Mouse (Mus musculus) cerebellum, adult 18-20 months (tissue): ENCODE measurements at regions not wholly inside any gene's neighbourhood (a gene's known extent, or its start where the extent isn't known, plus 50 kb on each side); places are given as distances from the start of the nearest gene placed in this dataset.
A peak's percentile ranks its signal among the peaks of the same experiment; 100 is the strongest.
"Not testable (repeated sequence)": the region's sequence is repeated elsewhere in the genome, so short reads cannot be mapped to it uniquely, and the experiment has no call there.

ENCODE experiments used
- DNase-seq, 2 experiments: peaks; one replicate each; pipeline ENCODE4 v3.0.0; 2021

DNA sequence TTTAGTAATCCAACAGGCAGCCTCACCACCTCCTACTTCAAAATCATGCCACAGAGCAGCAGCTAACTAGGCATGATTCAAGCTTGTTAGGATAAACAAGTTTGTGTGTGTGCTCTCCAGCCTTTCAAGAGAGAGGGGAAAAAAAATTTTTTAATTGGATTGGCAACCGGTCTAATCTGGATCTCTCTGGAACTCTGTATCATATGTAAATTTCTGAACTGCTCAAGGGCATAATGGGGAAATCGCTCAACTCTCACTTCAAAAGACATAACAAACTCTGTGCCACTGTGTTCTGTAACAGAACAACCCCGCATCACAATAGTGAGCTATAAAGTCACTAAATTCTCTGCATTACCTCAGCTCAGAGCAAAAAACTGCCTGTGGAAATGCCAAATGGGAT lies 147.9 kb upstream of the Krtap11-1 start:
- DNase-seq: no peak

DNA sequence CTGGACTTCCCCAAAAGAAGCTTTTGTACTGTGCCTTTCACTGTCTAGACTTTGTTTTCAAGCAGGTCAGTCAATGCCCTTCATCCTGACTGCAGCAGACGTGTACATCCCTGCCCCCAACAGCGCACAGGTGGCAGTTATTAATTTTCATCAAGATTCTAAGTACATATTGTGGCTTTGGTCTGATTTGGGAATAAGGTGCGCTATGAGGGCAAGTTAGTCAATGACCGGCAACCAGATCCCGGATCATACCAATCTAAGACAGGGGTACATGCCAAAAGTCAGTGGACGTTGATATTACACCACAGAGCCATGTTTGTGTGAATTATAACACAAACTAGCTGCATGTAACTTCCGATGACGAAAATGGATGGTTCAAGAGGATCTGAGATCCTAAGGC lies 144.7 kb upstream of the Krtap11-1 start:
- DNase-seq: not testable (repeated sequence)

DNA sequence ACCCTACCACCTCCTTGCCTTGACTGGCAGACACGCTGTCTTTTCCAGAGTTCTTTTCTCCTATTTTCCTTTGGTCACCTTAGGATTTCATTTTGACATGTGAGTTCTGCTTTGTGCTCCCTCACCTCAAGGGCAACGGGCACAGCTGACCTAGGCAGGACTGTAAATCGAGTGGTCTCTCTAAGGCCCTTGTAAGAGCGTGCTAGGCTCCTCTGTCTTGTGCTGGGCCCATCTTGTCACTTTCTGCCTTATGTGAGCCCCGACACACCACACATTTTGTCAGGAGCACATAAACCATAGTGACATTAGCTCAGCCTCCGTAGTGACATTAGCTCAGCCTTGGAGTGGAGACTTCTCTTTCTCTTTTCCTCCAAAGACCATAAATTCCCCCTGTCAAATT lies 133.3 kb upstream of the Krtap11-1 start:
- no peak for DNase-seq

DNA sequence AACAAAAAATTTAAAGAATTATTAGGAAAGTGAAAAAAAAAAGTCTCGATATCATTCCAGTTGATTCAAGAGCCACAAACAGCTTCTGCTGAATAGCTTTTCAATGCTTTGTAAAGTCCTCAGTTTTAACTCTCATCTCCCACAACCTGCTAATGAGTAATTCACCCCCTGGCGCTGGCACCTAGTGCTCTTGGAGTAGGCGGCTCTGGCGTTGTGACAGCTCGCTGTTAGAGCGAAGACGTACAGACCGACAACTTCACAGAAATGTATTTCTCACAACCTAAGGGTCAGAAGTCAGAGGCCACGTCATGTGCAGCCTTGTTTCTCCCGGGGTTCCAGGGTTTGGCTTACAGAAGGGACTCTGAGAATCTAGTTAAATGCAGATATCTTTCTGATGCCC lies 132.2 kb upstream of the Krtap11-1 start:
- DNase-seq: no peak

DNA sequence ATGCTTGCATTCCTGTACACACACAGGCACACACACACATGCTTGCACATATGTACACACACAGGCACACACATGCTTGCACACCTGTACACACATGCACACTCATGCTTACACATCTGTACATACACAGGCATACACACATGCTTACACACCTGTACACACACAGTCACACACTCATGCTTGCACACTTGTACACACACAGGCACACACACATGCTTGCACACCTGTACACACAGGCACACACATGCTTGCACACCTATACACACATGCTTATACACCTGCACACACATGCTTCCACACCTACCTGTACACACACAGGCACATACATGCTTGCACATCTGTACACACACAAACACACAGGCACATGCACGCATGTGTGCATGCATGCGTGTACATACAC lies 131.4 kb upstream of the Krtap11-1 start:
- DNase-seq: no peak

DNA sequence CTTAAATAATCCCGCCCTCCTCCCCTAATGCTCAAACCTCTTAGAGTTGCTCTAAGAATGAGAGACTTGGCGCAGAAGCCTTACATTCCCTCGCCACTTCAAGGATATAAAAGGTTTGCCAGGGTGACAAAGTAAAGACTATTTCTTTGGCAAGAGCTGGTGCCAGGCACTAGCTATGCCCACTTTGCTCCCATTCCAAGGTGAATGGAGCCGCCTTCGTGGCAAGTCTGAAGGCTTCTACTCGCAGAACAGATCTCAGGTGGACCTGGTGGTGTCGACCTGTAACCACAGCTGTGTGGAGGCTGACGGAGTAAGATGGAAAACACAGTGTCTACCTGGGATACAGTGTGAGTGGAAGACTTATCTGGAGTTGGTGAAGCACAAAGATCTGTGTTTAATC lies 130.8 kb upstream of the Krtap11-1 start:
- no peak for DNase-seq

DNA sequence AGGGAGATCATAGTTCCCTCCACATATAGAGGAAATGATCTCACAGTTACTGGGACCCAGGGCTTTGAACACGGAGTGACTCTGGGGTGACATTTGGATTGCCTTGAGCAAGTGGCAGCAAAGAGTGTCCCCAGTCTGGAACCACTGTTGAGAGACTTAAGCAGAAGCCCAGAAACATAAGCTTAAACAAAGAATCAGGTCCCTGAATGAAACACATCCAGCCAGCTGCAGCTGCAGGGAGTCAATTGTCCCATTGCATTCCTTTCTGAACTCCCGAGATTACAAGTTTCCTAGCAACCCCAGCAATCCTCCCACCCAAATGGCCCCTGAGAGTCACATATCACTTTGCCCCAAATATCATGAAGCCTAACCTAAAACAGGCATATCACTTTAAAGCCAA lies 128.7 kb upstream of the Krtap11-1 start:
- DNase-seq: no peak

DNA sequence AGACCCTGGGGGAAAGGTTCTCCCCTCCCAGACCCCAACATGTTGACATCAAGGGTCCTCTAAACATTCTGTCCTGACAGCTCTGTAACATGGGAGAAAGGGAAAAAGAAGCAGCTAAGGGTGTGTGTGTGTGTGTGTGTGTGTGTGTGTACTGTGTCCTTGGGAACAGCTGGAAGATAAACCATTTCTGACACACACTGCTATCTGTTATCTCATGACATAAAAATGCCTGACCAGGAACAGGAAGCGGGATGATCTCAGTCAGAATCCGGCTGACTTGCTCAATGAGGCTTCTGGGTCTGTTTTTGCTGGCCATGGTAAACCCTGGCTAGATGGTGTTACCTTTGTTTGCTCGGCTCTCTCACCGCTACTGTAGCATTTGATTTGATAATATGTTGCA lies 124.8 kb upstream of the Krtap11-1 start:
- DNase-seq: no peak

DNA sequence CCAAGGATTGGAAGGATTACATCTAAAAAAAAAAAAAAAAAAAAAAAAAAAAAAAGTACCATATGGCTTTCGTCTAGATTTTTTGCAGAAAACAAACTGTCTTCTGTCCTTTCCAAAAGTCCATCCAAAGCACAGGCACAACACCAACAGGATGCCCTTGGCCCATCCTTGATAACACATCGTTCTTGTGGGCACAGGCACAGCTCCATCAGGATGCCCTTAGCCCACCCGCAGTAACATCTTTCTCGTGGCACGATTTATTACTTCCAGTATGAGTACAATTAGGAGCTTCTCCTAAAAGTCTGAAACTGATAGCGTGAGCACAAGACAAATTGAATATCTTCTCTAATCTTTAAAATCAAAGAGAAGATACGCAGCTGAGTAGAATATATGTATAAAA lies 124.4 kb upstream of the Krtap11-1 start:
- DNase-seq: no peak

DNA sequence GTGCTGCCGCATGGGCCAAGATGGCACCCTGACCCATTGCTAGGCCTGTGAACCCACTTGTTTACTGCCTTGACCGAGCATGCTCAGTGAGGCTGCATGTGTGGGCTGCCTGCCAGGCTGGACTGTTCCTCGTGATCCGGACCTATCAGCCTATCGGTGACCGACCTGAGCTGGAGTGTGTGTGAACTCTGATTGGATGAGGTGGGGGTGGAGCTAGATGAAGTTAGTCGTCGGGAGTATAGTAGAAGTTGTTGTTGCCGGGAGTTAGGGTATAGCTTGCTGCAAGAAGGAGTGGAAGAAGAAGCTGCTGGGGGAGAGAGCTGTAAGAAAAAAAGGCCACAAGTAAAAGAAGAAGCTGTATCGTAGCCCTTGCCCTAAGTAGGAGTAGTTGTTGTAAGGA lies 122.3 kb upstream of the Krtap11-1 start:
- no peak for DNase-seq

DNA sequence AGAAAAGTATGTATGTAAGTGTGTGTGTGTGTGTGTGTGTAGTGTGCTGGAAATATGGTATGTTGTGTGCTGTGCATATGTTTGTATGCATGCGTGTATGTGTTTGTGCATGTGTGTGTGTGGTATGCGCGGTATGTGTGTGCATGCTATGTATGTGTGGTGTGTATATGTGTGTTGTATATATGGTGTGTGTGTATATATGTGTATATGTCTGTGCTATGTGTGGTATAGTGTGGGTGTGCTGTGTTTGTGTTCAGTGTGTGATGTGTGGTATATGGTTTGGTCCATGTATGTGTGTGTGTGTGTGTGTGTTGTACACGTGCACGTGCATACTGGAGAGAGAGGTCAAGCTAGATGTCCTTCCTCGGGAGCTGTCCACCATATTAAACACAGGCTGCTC lies 108.5 kb upstream of the Krtap11-1 start:
- DNase-seq: no peak

DNA sequence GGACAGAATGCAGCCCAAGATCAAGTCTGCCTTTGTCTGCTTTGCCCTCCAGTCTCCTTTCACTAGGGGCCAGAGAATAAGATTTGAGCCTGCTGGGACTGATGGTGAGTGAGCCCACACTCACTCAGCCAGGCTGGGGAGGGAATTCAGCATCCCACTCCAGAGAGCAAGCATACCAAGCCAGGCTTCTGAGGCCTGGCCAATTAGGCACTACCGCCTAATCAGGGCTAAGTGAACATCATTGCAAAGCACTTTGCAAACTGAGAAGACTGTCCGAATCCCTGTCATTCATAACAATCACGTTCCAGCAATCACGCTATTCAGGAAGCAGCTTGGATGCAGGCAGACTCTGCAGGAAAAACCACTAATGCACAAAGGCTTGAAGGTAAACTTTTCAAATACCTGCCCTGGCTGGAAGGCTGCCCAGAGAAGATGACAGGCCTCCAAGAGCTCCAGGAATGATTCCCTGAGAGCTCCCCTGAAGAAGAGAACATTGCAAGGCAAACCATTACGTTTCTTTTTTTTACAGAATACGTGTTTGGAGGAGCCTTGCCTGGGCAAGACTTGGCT lies 107.5 kb upstream of the Krtap11-1 start:
- DNase-seq: no peak

DNA sequence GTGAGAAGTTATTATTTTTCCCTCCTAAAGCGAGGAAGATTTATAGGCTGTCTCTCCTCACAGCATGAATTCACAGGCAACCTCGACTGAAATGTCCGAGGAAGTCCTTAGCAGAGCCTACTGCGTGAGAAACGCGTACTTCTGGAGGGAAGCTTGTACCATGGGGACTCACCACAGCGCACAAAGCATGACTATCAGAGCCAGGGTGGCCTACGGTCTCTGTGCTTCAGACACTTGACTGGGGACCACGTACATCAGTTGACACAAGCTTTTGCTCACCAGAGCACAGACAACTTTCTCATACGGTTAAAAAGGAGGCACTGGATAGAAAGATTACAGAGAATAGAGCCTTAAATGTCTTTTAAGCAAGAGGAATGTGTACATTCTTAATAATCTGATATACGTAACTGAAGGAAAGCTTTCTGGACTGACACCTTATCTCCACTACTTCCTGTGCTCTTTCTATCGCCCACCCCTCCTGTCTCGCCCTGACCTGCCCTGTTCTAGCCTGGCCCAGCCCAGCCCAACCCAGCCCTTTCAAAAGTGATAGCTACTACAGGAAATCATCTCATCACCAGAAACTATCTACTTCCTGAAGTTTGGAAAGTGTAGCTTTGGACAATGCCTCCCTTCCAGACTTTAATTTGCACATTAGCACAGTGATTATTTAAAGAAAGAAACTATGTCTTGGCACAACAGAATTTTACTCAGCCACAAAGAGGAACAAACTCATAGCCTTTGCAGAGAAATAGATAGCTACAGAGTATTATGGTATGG lies 104.2 kb upstream of the Krtap11-1 start:
- no peak for DNase-seq

DNA sequence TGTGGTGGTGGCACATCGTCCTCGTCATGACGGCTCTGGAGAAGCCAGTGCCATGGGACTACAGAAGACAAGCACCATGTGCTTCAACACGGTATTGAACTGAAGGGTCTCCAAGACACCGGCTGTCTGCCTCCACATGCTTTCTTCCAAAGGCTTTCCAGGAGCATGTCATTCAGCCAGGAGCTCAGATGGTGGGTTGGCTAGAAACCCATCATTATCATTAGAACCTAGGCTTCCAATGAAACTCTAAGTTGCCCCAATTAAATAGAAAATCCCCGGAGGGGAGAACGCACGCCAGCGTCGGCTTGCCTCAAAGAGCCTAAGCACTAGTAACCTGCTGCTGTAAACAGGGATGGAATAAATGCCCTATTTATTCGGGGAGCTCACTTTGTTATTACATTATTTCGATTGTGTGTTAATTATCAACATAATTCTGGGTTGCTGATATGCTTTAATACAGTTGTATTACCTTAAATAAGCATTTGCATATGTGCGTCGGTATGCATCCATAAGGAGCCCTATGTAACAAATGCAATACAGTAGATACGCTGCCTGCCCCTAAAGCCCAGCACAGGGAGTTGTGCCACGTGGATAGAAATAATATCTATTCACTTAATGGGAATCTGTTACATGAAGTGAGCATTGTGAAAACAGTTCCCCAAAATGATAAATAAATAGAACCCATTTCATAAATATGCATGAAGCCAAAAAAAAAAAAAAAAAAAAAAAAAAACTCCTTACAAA lies 103.3 kb upstream of the Krtap11-1 start:
- no peak for DNase-seq

DNA sequence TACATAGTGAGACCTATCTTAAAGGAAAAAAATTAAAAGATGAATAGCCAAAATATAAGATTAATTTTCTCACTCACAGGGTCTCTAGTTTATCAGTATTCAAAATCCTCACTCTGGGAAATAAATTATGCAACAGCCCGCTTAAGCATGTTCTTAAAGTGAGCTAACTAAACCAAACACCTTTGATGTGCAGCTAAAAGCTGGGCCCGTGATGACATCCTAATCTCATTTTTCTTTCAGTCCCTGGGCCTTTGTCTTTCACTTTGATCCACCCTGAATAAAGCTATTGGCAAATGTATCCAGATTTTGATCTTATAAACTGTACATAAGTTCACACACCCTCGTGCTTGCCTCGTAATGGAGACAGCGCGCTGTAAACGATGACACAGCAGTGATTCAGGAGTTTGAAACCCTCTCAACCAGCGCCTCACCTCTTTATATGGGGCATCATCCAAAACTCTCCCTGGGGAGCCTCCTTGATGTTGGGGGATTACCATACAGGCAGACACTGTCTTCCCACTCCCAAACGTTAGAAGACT lies 100.3 kb upstream of the Krtap11-1 start:
- no peak for DNase-seq

DNA sequence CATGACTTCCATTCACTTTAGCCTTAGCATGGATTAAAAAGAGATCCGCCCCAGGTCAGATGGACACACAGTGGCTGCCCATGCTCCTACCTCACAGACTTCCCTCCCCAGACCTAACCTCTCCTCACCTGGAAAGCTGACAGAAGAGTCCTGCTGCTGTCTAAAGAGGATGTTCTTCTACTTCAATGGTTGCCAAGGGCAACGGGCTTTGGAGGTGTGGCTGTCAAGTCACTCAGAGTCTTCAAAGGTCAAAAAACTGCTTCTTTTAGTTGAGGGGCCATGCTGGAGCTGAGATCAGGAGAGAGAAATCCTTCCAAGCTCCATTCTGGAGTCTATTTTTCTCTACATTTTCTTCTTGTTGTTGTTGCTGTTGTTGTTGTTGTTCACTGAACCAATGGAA lies 89.1 kb upstream of the Krtap11-1 start:
- DNase-seq: no peak

DNA sequence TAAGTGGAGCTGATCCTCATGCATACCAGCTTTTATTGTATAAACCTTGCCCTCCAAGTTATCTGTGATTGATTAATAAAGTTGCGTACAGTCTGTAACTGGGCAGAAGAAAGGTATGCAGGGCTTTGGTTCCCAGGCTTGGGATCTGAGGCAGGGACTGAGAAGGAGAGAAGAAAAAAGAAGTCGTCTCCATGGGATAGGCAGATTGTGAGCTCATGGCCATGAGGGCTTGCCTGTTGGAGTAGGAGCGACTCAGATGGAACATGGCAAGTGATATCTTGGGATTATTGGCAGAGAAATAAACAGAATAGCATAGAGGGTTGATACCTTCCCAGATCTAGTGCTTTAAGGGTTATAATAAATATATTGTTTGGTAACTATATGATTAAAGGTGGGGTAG lies 85.1 kb upstream of the Krtap11-1 start:
- no peak for DNase-seq

DNA sequence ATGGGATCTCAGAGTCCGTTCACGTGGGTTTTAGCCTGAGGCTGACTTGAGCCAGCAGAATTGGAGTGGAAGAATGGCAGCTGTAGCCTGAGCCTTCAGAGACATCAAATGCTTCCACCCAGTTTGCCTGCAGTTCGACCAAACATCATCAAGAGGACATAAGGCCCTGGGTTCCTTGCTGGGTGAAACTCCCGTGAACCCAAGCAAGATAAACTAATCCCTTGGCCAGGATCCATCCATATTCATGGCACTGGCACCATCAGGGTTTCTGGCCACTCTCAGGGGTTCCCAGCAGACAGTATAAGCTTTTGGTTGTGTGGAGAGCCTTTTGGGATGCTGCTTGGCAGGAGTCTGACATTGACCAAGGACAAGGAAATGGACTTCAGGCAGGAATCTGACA lies 77.7 kb upstream of the Krtap11-1 start:
- no peak for DNase-seq

DNA sequence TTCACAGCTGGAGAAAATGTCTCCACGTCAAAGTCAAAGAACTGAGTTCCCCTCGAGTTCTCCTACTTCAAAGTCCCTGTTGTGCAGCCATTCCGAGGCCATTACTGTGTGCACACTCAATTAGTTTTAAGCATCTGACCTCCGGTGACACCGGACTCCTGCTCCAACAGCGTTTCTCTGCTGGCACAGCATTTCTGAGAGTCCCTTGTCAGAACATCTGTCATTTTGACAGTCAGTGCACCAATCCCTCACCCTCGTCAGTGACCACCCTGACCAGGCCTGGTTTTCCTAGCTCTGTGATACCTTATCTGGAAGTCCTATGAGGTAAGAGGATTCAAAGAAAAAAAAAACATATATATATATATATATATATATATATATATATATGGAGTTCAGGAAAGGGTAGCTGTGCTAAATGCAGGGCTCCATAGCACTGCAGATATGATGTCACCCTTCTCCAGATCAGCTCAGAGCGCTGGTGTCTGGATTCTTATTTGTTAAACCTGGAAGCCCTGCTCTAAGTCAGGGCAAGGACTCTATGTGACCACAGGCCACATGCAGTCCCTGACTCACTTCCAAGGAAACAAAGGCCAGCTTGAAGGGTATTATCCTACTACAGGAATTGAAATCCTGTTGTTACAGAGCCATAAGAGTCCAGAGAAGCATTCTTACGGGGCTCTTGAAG lies 63.1 kb upstream of the Krtap11-1 start:
- no peak for DNase-seq

DNA sequence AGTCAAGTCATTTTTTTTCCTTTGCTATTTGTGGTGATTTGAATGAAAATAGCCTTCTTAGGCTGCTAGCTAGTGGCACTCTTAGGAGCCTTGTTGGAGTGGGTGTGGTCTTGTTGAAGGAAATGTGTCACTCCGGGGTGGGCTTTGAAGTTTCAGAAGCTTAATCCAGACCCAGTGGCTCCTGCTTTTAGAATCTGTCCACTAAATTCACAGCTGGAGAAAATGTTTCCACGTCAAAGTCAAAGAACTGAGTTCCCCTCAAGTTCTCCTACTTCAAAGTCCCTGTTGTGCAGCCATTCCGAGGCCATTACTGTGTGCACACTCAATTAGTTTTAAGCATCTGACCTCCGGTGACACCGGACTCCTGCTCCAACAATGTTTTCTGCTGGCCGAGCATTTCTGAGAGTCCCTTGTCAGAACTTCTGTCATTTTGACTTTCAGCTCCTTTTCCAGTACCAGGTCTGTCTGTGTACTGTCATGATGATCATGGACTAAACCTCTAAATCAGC lies 61.2 kb upstream of the Krtap11-1 start:
- DNase-seq: no peak

DNA sequence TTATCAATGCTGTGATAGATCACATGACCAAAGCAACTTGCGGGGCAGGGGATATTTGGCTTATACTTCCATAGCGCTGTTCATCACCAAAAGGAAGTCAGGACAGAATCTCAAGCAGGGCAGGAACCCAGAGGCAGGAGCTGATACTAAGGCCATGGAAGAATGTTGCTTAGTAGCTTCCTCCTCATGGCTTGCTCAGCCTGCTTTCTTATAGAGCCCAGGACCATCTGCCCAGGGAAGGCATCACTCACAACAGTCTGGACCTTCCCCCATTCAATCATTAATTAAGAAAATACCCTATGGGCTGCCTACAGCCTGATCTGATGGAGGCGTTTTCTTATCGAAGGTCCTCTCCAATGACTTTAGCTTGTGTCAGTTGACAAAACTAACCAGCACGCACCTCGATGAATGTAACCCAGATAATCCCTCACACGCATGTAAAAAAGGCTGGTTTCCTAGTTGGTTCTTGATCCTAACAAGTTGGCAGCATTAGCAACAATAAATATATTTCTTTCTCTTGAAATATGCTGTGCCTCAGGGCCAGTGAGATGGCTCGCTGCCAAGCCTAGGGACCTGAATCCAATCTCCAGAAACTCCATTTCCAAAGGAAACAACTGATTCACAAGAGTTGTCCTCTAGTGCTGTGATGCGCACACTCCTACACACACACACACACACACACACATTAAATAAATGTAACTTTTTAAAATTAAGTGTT lies 60.6 kb upstream of the Krtap11-1 start:
- DNase-seq: peak in 1 of 2 experiments; percentile 6

DNA sequence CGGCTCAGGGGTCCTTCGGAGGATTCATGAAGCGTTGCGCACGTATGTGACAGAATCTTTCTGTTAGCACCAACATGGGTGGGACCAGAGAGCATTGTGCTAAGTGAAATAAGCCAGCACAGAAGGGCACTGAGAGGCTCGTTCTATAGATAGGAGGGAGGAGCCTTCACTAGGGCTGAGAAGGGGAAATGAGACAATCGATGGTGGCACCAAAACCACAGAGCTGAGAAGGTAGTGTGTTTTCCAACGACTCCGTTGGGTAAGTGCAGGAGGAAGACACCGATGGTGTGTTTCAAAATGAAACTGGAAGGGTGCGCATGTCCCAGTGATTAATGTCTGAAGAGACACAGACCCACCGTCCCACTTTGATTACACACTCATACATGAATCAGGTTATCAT lies 54.7 kb upstream of the Krtap11-1 start:
- DNase-seq: no peak

DNA sequence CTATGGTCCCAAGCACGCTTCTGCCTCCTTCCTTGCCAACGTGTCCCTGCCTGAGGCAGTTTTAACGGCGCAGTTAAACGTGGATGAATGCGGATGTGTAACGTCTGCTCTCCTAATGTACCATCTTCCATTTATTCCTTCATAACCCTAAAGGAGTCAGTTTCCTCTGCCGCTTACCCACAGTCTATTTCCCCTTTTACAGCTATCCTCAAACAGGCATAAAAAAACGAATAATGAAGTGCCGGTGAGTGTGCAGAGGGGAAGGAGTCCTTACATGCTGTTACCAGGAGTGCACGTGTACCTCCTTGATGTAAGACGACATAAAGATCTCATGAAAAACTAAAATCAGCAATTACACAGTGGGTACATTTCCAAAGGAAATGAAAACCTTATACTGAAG lies 54.3 kb upstream of the Krtap11-1 start:
- DNase-seq: no peak
